Mouse (Mus musculus): ENCODE data around the gene Zfp446.

The Zfp446 gene

GRCm38 (mm10) chr7:13025511-13026112, 48.0 kb downstream of the Zfp446 start:
- no peak for DNase-seq

- no peak for DNase-seq
Observed at GRCm38 (mm10) chr7:13028986-13029385, 51.3 kb downstream of the Zfp446 start.

- peak; percentile 18 to 45 for DNase-seq
Observed at GRCm38 (mm10) chr7:13031069-13031468, 53.4 kb downstream of the Zfp446 start.

- DNase-seq, result no peak
Observed at GRCm38 (mm10) chr7:13031983-13032382, 54.3 kb downstream of the Zfp446 start.

- DNase-seq, result peak in 1 of 2 experiments; percentile 9
Observed at GRCm38 (mm10) chr7:13032541-13032940, 54.9 kb downstream of the Zfp446 start.

GRCm38 (mm10) chr7:13033451-13034147, 56.0 kb downstream of the Zfp446 start:
- DNase-seq, result peak in 1 of 2 experiments; percentile 21

- DNase-seq, result peak; percentile 99
Observed at GRCm38 (mm10) chr7:13034148-13034977, 56.7 kb downstream of the Zfp446 start, which contains the start of gene Chmp2a. Gene Chmp2a, minus strand, starts transcription at chr7:13034807.
